Mouse (Mus musculus): ENCODE data around the gene Magi1.

DNA sequence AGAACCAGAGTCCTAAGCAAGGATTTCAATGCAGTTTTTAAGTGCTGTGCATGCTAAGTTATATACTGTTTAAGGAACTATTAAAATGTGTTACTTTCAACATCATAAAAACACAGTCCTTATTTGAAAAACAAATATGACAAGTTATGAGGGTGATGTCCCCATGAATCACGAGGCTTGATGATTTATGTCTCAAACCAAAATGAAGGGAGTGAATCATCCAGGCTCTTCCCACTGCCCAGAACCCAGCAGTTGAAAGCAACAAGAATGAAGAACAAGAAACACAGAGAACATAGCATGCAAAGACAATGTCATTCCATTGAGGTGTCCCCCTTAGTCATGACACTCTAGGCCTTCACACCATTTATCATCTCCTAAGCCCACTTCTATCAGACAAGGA is 85.9 kb downstream of the Magi1 start:
- no peak for TF ChIP-seq CTCF (IDR thresholded peaks at IDR 0.05; ENCODE audit: borderline replicate concordance, control insufficient read depth, extremely low read depth, insufficient read depth, low read length, poor library complexity)
- TF ChIP-seq POLR2A (IDR thresholded peaks at IDR 0.05; ENCODE audit: control insufficient read depth, extremely low read depth, insufficient read depth, low read length, poor library complexity), result no peak

Data from thymus, adult 2 months (tissue).